Mouse (Mus musculus) hindbrain, embryonic 10.5 days (tissue): ENCODE data around the gene Anxa11. TPM values are rescaled to one million over a fixed set of nuclear protein-coding genes. Genes with fewer than 3 reads are reported as not detected.
"Not testable (repeated sequence)": the region's sequence is repeated elsewhere in the genome, so short reads cannot be mapped to it uniquely, and the experiment has no call there.

Experiments used
- DNase-seq: peaks from one replicate; pipeline ENCODE4 v3.0.0-alpha.2; 2017; ENCODE audit warnings: low spot score
- H3K27ac ChIP-seq: fragments of 300-500 bp; sonication (generic); 2 replicates; pipeline ENCODE4 v1.5.1; 2016; ENCODE audit warnings: mild to moderate bottlenecking, moderate library complexity
- H3K27me3 ChIP-seq: fragments of 300-500 bp; sonication (generic); 2 replicates; pipeline ENCODE4 v1.6.1; 2016; ENCODE audit warnings: mild to moderate bottlenecking; ENCODE audit not compliant: poor library complexity, insufficient read depth, severe bottlenecking
- H3K36me3 ChIP-seq: fragments of 300-500 bp; sonication (generic); 2 replicates; pipeline ENCODE4 v1.6.1; 2016; ENCODE audit warnings: mild to moderate bottlenecking, moderate library complexity
- H3K4me1 ChIP-seq: fragments of 300-500 bp; sonication (generic); replicated peaks from 2 replicates; pipeline ENCODE4 v1.6.1; 2016; ENCODE audit warnings: mild to moderate bottlenecking
- H3K4me3 ChIP-seq: fragments of 300-500 bp; sonication (generic); 2 replicates; pipeline ENCODE4 v1.5.1; 2016; ENCODE audit warnings: mild to moderate bottlenecking, moderate library complexity
- H3K9me3 ChIP-seq: fragments of 300-500 bp; sonication (generic); 2 replicates; pipeline ENCODE4 v1.6.1; 2016; ENCODE audit warnings: mild to moderate bottlenecking, moderate library complexity
- WGBS: fragments of 180-500 bp; shearing (Covaris S2); methylation state at CpG from one replicate; pipeline ENCODE4 v1.1.7; 2016; 5-methylcytosine and 5-hydroxymethylcytosine counted together
- polyA plus RNA-seq: library from polyadenylated mRNA; unstranded; fragments of >200 nt; fragmentation: Nextera tagmentation; extraction: Ambion mirVana; gene quantifications from 2 replicates; pipeline ENCODE4 v1.2.1, GENCODE M21; 2016

The Anxa11 gene
- polyA plus RNA-seq, 1 experiment from 2014 or later = 4.4 TPM

DNA sequence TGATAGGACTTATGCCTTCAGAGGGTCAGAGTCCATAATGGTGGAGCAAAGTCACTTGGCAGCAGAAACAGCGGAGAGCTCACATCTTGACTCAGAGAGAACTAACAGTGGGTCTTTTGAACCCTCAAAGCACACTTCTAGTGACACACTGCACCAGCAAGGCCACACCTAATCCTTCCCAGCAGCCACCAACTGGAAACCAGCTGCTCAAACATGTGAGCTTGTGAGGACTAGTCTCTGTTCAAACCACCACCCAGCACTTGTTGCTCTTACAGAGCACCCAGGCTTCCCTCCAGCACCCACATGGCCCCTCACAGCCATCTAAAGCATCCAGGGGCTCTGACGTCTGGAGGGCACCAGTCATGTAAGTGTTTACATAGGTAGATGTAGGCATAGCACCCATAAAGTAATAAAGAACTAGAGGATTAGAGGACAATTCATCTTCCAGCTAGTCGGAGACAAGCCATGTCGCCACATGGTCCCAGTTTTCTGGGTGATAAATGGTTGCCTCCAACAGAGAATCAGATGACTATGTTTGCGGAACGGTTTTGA lies 4.0 kb downstream of the Anxa11 start:
- DNase-seq = no peak
- no peak overlapping the region for H3K27ac ChIP-seq
- peaks cover 60% of the 10 kb centered on the region for H3K27me3 ChIP-seq
- H3K4me3 ChIP-seq = no peak overlapping the region
- WGBS = 96% methylated on average over 6 of the region's 6 CpGs
- H3K9me3 ChIP-seq = no peaks in the 10 kb centered on the region
- peaks cover 34% of the 10 kb centered on the region for H3K4me1 ChIP-seq
- no peaks in the 10 kb centered on the region for H3K36me3 ChIP-seq

DNA sequence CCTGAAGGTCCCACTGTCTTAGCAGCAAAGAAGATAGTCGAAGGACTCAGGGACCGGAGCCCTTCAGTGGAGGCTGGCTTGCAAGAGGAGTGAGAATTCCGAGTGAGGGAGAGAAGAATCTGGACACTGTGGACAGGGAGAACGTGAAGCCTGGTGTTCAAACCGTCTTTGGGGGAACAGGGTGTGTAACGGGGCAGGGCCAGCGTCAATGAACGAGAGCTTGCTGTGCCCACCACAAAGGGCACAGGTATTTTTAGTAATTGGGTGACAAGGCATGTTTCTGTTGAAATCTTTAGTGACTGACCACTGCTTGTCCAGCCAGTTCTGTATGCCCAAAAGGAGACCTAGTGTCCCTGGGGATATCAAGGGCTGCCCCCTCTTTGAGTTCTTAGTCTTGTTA lies 4.6 kb downstream of the Anxa11 start:
- H3K4me3 ChIP-seq = no peak overlapping the region
- 90% methylated on average over 8 of the region's 8 CpGs for WGBS
- H3K27me3 ChIP-seq = peaks cover 54% of the 10 kb centered on the region
- H3K27ac ChIP-seq = no peak overlapping the region
- no peaks in the 10 kb centered on the region for H3K36me3 ChIP-seq
- H3K9me3 ChIP-seq = no peaks in the 10 kb centered on the region
- no peak for DNase-seq
- H3K4me1 ChIP-seq = peaks cover 32% of the 10 kb centered on the region

DNA sequence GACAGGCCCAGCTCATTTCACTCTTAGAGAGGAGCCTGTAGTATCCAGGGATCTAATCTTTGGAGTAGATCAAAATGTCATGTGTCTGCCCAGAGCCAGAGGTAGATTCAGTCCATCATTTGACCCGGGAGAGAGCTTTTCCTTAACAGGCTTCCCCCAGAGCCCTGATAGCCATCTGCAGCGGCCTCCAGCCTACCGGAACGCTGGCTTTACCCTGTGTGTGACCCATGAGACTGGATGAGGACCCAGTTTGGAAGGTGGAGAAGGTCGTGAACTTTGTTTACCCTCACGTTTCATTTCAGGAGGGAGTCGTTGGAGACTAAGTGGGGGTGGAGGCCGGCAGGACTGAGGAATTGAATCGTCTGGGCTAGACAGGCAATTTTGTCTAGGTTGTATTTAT lies 5.7 kb downstream of the Anxa11 start:
- H3K4me1 ChIP-seq = peaks cover 20% of the 10 kb centered on the region
- H3K9me3 ChIP-seq = no peaks in the 10 kb centered on the region
- no peaks in the 10 kb centered on the region for H3K36me3 ChIP-seq
- no peak for DNase-seq
- no peak overlapping the region for H3K4me3 ChIP-seq
- WGBS = 44% methylated on average over 9 of the region's 9 CpGs
- H3K27ac ChIP-seq = no peak overlapping the region
- H3K27me3 ChIP-seq = peaks cover 43% of the 10 kb centered on the region

DNA sequence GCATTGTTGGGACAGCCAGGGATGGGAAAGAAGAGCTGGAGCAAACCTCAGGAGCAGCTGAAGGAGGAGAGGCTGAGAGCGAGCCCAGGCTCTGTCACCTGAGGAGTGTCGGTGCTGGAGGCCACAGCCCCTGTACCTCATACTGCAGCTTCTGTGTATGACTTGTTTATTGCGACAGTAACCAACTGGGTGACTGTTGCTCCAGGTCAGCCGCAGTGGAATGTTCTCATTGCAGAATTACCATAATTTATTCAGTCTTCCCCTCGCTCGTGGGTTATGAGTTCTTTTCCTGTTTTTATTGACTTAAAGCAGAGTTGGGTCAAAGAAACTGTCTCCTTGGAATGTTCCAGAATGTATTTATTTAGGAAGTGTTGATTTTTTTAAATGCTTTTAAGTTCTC lies 6.3 kb downstream of the Anxa11 start:
- Histone ChIP-seq H3K36me3 (no peaks in the 10 kb centered on the region), H3K27me3 (peaks cover 37% of the 10 kb centered on the region), H3K4me3 (no peak overlapping the region), H3K9me3 (no peaks in the 10 kb centered on the region), H3K4me1 (peaks cover 18% of the 10 kb centered on the region), H3K27ac (no peak overlapping the region)
- 82% methylated on average over 6 of the region's 6 CpGs for WGBS
- no peak for DNase-seq

DNA sequence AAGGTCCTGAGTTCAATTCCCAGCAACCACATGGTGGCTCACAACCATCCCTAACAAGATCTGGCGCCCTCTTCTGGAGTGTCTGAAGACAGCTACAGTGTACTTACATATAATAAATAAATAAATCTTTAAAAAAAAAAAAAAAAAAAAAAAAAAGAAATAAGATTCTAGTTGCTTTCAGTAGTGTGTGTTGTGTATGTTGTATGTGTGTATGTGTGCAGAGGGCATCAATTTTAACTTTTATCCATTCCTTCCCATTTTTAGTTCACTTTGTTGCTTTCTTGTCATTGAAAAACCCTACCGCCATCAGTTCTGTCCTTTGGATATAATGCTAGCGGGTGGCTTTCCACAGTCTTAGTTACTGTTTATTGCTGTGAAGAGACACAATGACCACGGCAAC lies 6.8 kb downstream of the Anxa11 start:
- H3K4me1 ChIP-seq = peaks cover 23% of the 10 kb centered on the region
- not testable (repeated sequence) for H3K27ac ChIP-seq

DNA sequence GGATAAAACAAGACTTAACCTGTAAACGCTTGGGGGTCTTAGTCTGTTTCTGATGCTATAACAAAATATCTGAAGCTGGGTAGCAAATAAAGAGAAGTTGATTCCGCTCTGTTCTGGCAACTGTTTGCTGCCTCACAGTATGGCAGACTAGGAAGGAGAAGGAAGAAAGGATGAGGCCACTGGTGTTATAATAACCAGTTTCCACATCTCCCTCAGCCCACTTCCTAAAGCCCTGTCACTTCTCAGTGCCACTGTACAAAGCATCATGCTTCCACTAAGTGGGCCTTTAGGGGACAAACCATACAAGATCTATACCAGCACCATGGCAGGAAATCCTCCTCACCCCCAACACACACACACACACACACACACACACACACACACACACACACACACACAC lies 8.5 kb downstream of the Anxa11 start:
- peaks cover 15% of the 10 kb centered on the region for H3K27me3 ChIP-seq
- no peak overlapping the region for H3K4me3 ChIP-seq
- 92% methylated on average over 2 of the region's 2 CpGs for WGBS

More for the DNA sequence above, 6.8 kb downstream of the Anxa11 start:
- H3K4me3 ChIP-seq, DNase-seq, H3K36me3 ChIP-seq, H3K9me3 ChIP-seq: not testable (repeated sequence)
- WGBS = 89% methylated on average over 4 of the region's 4 CpGs
- H3K27me3 ChIP-seq = peaks cover 32% of the 10 kb centered on the region

DNA sequence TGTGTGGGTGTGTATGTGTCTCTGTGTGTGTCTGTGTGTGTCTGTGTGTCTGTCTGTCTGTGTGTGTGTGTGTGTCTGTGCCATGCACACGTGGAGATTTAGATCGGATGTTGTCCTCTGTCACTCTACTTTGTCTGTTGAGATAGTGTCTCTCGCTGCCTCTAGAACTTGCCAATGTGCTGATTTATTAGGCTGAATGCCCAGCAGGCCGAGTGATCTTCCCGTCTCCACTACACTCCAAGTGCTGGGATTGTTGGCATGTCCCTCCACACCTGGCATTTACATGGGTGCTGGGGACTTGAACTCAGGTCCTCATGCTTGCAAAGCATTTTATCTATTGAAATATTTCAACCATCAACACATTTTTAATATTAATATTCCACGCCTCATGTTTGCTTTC lies 9.2 kb downstream of the Anxa11 start:
- Histone ChIP-seq H3K9me3 (no peaks in the 10 kb centered on the region), H3K27ac (no peak overlapping the region), H3K4me1 (peaks cover 32% of the 10 kb centered on the region), H3K4me3 (no peak overlapping the region), H3K27me3 (peaks cover 8% of the 10 kb centered on the region; the same call in 1 of the 2 replicates), H3K36me3 (no peaks in the 10 kb centered on the region)
- WGBS = 84% methylated on average over 6 of the region's 6 CpGs
- no peak for DNase-seq

More for the DNA sequence above, 8.5 kb downstream of the Anxa11 start:
- Histone ChIP-seq H3K27ac (no peak overlapping the region), H3K36me3 (no peaks in the 10 kb centered on the region), H3K9me3 (no peaks in the 10 kb centered on the region), H3K4me1 (peaks cover 28% of the 10 kb centered on the region)
- no peak for DNase-seq

DNA sequence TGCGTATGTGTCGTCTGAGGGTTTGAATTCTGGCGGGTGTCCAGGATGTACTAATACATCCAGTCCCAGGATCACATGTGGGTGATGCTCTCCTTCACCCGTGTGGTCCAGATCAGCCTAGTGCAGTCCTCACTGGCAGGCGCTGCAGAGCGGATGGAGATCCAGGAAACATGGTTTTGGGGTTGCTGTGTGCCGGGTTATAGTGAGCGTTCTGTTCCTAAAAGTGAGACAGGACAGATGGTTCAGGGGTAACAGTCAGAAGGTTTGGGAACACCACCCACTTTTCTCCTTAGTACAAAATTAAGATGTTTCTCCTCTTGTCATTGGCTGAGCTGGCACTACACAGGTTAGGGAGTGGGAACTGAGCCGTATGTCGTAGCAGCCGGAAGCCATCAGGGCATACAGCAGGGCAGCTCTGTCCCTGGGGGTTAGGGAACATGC lies 10.2 kb downstream of the Anxa11 start:
- DNase-seq = no peak
- H3K27me3 ChIP-seq = no peaks in the 10 kb centered on the region
- peaks cover 30% of the 10 kb centered on the region for H3K4me1 ChIP-seq
- H3K4me3 ChIP-seq = no peak overlapping the region
- H3K9me3 ChIP-seq = no peaks in the 10 kb centered on the region
- H3K27ac ChIP-seq = no peak overlapping the region
- no peaks in the 10 kb centered on the region for H3K36me3 ChIP-seq
- WGBS = 88% methylated on average over 11 of the region's 11 CpGs

DNA sequence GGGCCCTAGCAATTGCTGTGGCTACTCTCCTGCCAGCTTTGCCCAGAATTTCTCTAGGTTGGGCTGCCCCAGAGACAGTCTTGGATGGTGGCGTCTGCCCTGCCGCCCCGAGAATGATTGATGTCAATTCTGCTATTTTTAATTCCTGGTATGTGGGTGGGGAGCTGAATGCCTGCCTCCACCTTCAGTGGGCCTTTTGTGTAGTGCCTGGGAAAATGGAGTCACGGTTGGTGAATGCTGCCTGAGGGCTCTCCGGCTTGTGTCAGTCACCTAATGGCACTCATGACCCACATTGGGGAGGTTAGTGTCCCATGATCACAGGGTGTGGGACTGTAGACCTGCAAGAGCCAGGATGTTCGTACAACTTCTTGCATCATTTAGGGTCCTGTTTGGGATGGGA lies 11.3 kb downstream of the Anxa11 start:
- Histone ChIP-seq H3K36me3 (no peaks in the 10 kb centered on the region), H3K9me3 (no peaks in the 10 kb centered on the region), H3K27ac (no peak overlapping the region), H3K4me3 (no peak overlapping the region), H3K4me1 (peaks cover 22% of the 10 kb centered on the region), H3K27me3 (no peaks in the 10 kb centered on the region)
- no peak for DNase-seq
- WGBS = 59% methylated on average over 6 of the region's 6 CpGs

DNA sequence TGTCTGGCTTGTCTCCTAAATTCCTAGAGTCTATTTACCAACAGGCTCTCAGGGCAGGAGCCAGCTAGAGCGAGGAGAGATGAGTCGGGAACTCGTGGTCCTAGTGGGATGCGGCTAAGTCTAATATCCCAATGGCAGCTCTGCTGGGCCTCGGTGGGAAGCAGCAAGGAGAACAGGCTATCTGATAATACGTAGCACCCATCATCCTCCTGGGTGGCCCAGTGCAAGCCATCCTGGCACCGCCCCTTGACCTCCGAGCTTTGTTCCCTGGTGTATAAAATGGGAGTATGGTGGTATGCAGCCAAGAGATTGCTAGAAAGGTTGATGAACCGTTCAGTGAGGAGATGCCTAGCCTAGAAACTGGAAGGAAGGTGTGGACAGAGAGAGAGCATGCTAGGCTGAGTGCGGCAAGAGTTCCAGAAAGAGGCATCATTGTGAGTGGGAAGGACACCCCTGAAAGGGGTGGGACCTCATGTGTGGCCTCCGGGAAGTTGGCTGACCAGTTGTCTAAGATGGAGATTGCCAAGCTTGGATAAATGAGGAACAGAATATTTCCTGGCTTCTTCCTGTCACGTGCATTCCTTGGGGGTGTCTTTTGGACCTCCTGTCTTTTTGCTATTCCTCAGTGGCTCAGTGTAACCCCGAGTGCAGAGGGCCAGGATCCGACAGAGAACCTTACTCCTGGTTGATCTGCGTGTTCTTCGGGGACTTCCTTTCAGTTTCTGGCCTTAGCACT lies 11.9 kb downstream of the Anxa11 start:
- no peak overlapping the region for H3K4me3 ChIP-seq
- WGBS = 90% methylated on average over 16 of the region's 16 CpGs

DNA sequence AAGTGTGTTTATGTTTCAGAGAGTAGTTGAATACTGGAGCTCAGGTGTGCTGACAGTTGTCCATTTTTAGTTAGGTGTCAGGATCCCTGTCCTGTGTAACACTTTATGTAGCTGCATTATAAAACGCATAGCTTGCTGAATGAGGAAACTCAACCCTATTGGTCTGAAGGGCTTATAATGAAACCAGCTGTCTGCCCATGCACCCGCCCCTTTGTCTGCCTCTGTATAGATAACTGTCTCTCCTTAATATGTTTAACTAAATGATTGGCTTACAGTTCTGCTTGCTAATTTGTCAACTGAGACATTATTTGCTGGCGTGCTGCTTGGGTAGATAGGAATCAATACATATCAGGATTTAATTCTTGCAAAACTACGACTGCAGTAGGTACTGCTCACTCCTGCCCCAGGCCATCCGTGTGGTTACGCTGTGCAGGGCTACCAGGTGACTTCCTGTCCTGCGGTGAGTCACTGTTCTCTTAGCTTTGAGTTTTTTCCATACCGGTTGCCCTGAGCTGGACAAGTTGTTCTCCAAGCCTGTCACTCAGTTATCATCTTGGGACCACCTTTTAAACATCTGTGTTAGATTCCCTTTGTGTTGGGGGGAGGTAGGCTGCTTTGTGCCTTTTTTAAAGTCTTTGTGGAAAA lies 13.4 kb downstream of the Anxa11 start:
- 73% methylated on average over 8 of the region's 8 CpGs for WGBS
- no peak for DNase-seq
- Histone ChIP-seq H3K27ac (no peak overlapping the region), H3K36me3 (no peaks in the 10 kb centered on the region), H3K27me3 (no peaks in the 10 kb centered on the region), H3K4me3 (no peak overlapping the region), H3K4me1 (peaks cover 26% of the 10 kb centered on the region), H3K9me3 (no peaks in the 10 kb centered on the region)

More for the DNA sequence above, 11.9 kb downstream of the Anxa11 start:
- no peaks in the 10 kb centered on the region for H3K36me3 ChIP-seq
- H3K27ac ChIP-seq = no peak overlapping the region
- H3K27me3 ChIP-seq = no peaks in the 10 kb centered on the region
- peaks cover 22% of the 10 kb centered on the region for H3K4me1 ChIP-seq
- no peaks in the 10 kb centered on the region for H3K9me3 ChIP-seq
- DNase-seq = no peak

DNA sequence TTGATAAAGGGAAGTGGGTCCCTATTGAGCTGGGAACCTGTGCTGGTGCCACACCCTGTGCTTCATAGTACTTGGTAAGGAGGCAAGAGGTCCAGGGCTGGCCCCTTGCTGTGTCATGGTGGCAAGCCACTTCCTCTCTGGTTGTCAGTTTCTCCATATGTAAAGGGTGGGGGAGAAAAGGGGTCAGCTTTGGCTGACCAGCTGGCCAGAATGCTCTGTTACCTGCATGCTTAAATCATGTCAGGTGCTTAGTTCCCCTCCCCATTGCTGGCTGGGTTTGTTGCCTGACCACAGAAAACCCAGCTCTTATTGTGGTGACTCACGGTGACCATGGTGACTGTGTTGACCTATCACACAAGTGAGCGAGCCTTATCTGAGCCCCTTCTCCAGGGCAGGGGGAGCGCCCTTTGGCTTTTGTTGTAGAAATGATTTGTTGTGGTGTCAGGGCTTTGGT lies 15.2 kb downstream of the Anxa11 start:
- Histone ChIP-seq H3K4me1 (peaks cover 26% of the 10 kb centered on the region), H3K27ac (no peak overlapping the region), H3K4me3 (no peak overlapping the region), H3K27me3 (no peaks in the 10 kb centered on the region), H3K9me3 (no peaks in the 10 kb centered on the region), H3K36me3 (no peaks in the 10 kb centered on the region)
- WGBS = 73% methylated on average over 3 of the region's 3 CpGs
- DNase-seq = no peak

DNA sequence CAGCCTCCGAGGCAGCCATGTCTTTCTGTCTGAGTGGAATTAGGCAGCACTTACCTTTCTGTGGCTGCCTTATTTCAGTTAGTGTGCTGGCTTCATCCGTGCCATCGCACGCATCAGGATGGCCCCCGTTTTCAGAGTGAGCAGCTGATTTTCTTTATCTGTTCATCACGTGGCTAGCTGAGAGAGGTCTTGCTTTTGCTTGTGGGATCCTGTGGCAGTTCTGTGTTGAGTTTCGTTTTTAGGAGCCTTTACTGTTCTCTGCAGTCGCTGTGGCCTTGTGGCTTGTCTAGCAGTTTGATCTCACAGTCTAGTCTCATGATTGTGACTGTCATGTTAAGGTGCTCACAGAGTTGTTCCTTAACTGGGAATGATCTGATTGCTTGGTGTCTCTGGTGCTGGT lies 16.0 kb downstream of the Anxa11 start:
- DNase-seq = no peak
- no peak overlapping the region for H3K4me3 ChIP-seq
- WGBS = 86% methylated on average over 8 of the region's 8 CpGs
- H3K9me3 ChIP-seq = no peaks in the 10 kb centered on the region
- no peaks in the 10 kb centered on the region for H3K36me3 ChIP-seq
- H3K4me1 ChIP-seq = peaks cover 26% of the 10 kb centered on the region
- no peaks in the 10 kb centered on the region for H3K27me3 ChIP-seq
- H3K27ac ChIP-seq = no peak overlapping the region
